Comparison of ENCODE assay signal across 8 mouse cellular contexts in genomic region chr14:58076726-58077255, GRCm38 (mm10). TPM values are rescaled to one million over a fixed set of nuclear protein-coding genes. Genes with fewer than 3 reads are reported as not detected.
DNase-seq lines count a peak whose midpoint lies in the region; ATAC-seq lines count a peak whose summit lies in the region.

No protein-coding gene starts in this region.

- ATAC-seq in midbrain, embryonic 13.5 days: no peak

- H3K4me3 ChIP-seq in embryonic facial prominence, embryonic 10.5 days: peak overlapping the region; percentile 71
- H3K4me3 ChIP-seq in hindbrain, embryonic 10.5 days: peak overlapping the region; percentile 69
- peak overlapping the region; percentile 68 for H3K4me3 ChIP-seq in midbrain, embryonic 13.5 days (replicated peaks)

- no peaks in the 10 kb centered on the region for H3K9me3 ChIP-seq in embryonic facial prominence, embryonic 10.5 days
- no peaks in the 10 kb centered on the region for H3K9me3 ChIP-seq in hindbrain, embryonic 10.5 days
- no peaks in the 10 kb centered on the region for H3K9me3 ChIP-seq in midbrain, embryonic 13.5 days

- DNase-seq in kidney, postnatal 10 days: peak; percentile 38
- DNase-seq in kidney, adult 8-10 months: no peak
- DNase-seq in embryonic facial prominence, embryonic 10.5 days (ENCODE audit: low spot score): no peak
- DNase-seq in hindbrain, embryonic 10.5 days (ENCODE audit: low spot score): no peak
- no peak for DNase-seq in yolk sac, embryonic 10.5 days (ENCODE audit: low spot score)
- no peak for DNase-seq in gastrocnemius, postnatal 14 days
- no peak for DNase-seq in layer of hippocampus, adult 9-10 months (ENCODE audit: low spot score)

- peak overlapping the region; percentile 98 for H3K4me2 ChIP-seq in midbrain, embryonic 13.5 days (replicated peaks)

- intact Hi-C loops in gastrocnemius, postnatal 14 days (cut with DNase I; ENCODE audit: low total_unique reads): loop anchor here (5.0 kb wide), 1 partner anchor 1596 kb away; no protein-coding TSS in a partner anchor

- H3K36me3 ChIP-seq in embryonic facial prominence, embryonic 10.5 days (replicated peaks): no peaks in the 10 kb centered on the region
- H3K36me3 ChIP-seq in hindbrain, embryonic 10.5 days: no peaks in the 10 kb centered on the region
- H3K36me3 ChIP-seq in midbrain, embryonic 13.5 days: no peaks in the 10 kb centered on the region

- peak overlapping the region; percentile 75 for H3K27ac ChIP-seq in embryonic facial prominence, embryonic 10.5 days (replicated peaks)
- peak overlapping the region; percentile 83 for H3K27ac ChIP-seq in hindbrain, embryonic 10.5 days
- peak overlapping the region; percentile 83 for H3K27ac ChIP-seq in midbrain, embryonic 13.5 days

- H3K9ac ChIP-seq in midbrain, embryonic 13.5 days (replicated peaks): peak overlapping the region; percentile 82

- H3K4me1 ChIP-seq in embryonic facial prominence, embryonic 10.5 days: peaks cover 46% of the 10 kb centered on the region
- peaks cover 47% of the 10 kb centered on the region for H3K4me1 ChIP-seq in hindbrain, embryonic 10.5 days (replicated peaks)
- H3K4me1 ChIP-seq in midbrain, embryonic 13.5 days (replicated peaks): peaks cover 32% of the 10 kb centered on the region

- H3K27me3 ChIP-seq in embryonic facial prominence, embryonic 10.5 days (replicated peaks; ENCODE audit: low read depth, poor library complexity, severe bottlenecking): peaks cover 81% of the 10 kb centered on the region
- H3K27me3 ChIP-seq in hindbrain, embryonic 10.5 days (ENCODE audit: insufficient read depth, poor library complexity, severe bottlenecking): peaks cover 78% of the 10 kb centered on the region
- peaks cover 70% of the 10 kb centered on the region for H3K27me3 ChIP-seq in midbrain, embryonic 13.5 days

- WGBS in embryonic facial prominence, embryonic 10.5 days: 5% methylated on average over 14 of the region's 14 CpGs
- WGBS in hindbrain, embryonic 10.5 days: 6% methylated on average over 14 of the region's 14 CpGs
- WGBS in midbrain, embryonic 13.5 days: 7% methylated on average over 14 of the region's 14 CpGs

RNA-seq across cellular contexts. Expression of gene Fgf9, which starts 6.4 kb away (rescaled TPM):
- polyA plus RNA-seq in embryonic facial prominence, embryonic 10.5 days (2016; fragmentation: Nextera tagmentation; extraction: Ambion mirVana): 5.7 and 6.5 TPM in 2 replicates
- polyA plus RNA-seq in hindbrain, embryonic 10.5 days (2016; fragmentation: Nextera tagmentation; extraction: Ambion mirVana): 2.8 and 4.4 TPM in 2 replicates
- polyA plus RNA-seq in midbrain, embryonic 13.5 days (2015; fragmentation: Nextera tagmentation; extraction: Ambion mirVana): 8.4 and 11.0 TPM in 2 replicates
- 1 to 10 TPM in 1 of 2 experiments, under 1 TPM in 1; 0.64 to 1.0 TPM for total RNA-seq in gastrocnemius, postnatal 14 days (2021)
